Mouse (Mus musculus): ENCODE results near the gene Pak1. TPM values are rescaled to one million over a fixed set of nuclear protein-coding genes. Genes with fewer than 3 reads are reported as not detected.

Gene Pak1
- total and polyA plus RNA-seq, 2 experiments from 2014 or later = 0.79 to 1.2 TPM

DNA sequence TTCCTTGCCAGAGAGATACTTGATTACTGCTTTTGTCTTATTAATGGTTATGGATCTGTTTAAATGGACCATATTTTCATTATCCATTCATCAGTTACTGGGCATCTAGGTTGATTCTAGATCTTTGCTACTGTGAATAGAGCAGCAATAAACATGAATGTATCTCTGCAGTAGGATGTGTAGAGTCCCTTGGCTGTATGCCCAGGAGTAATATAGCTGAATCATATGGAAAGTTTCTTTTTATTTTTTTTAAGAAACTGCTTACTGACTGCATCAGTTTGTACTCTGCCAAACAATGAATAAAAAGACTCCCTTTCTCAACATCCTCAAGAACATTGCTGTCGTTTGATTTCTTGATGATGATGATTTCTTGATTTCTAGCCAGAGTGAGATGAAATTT lies 137.5 kb downstream of the Pak1 start:
- WGBS = 37% methylated on average over 1 of the region's 1 CpGs
- no peaks in the 10 kb centered on the region for H3K27me3 ChIP-seq (ENCODE audit: control insufficient read depth, insufficient read depth, low read length)
- H3K9ac ChIP-seq (replicated peaks; ENCODE audit: low read depth, low read length) = no peak overlapping the region
- no peak overlapping the region for H3K27ac ChIP-seq (ENCODE audit: low read depth)
- no peaks in the 10 kb centered on the region for H3K9me3 ChIP-seq (replicated peaks; ENCODE audit: control insufficient read depth, low read length)
- TF ChIP-seq CTCF (IDR thresholded peaks at IDR 0.05; ENCODE audit: low read depth) (no peak), EP300 (IDR thresholded peaks at IDR 0.05; ENCODE audit: low read depth) (no peak)
- no peak overlapping the region for H3K4me3 ChIP-seq (ENCODE audit: low read depth, low read length)
- DNase-seq (ENCODE audit: low spot score) (no peak), ATAC-seq (ENCODE audit: insufficient read depth, low read depth) (no peak)
- no peaks in the 10 kb centered on the region for H3K4me1 ChIP-seq (ENCODE audit: control insufficient read depth, insufficient read depth)
- no peaks in the 10 kb centered on the region for H3K36me3 ChIP-seq (replicated peaks; ENCODE audit: control insufficient read depth, insufficient read depth, low read length)
- no peak overlapping the region for H3K4me2 ChIP-seq (ENCODE audit: low read depth, low read length)

DNA sequence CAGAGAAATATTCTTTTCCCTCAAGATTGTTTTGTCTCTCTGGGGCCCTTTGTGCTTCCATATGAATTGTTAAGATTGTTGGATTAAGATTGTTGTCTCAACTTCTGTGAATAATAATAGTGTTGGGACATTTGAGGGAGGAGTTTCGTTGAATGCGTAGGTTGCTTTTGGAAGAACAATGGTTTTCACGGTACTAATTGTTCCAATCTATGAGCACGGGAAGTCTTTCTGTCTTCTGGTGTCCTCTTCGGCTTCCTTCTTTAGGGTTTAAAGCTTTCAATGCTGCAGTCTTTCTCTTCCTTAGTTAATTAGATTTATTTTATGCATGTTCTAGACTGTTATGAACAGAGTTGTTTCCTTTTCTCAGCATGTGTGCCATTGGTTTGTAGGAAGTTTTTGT lies 138.6 kb downstream of the Pak1 start:
- Histone ChIP-seq H3K4me2 (ENCODE audit: low read depth, low read length) (no peak overlapping the region), H3K9me3 (replicated peaks; ENCODE audit: control insufficient read depth, low read length) (no peaks in the 10 kb centered on the region), H3K27ac (ENCODE audit: low read depth) (no peak overlapping the region), H3K27me3 (ENCODE audit: control insufficient read depth, insufficient read depth, low read length) (no peaks in the 10 kb centered on the region), H3K9ac (replicated peaks; ENCODE audit: low read depth, low read length) (no peak overlapping the region), H3K4me1 (ENCODE audit: control insufficient read depth, insufficient read depth) (no peaks in the 10 kb centered on the region), H3K36me3 (replicated peaks; ENCODE audit: control insufficient read depth, insufficient read depth, low read length) (no peaks in the 10 kb centered on the region), H3K4me3 (ENCODE audit: low read depth, low read length) (no peak overlapping the region)
- no peak for DNase-seq (ENCODE audit: low spot score)
- WGBS = 76% methylated on average over 5 of the region's 5 CpGs
- ATAC-seq (ENCODE audit: insufficient read depth, low read depth) = no peak
- TF ChIP-seq CTCF (IDR thresholded peaks at IDR 0.05; ENCODE audit: low read depth) (no peak), EP300 (IDR thresholded peaks at IDR 0.05; ENCODE audit: low read depth) (no peak)

DNA sequence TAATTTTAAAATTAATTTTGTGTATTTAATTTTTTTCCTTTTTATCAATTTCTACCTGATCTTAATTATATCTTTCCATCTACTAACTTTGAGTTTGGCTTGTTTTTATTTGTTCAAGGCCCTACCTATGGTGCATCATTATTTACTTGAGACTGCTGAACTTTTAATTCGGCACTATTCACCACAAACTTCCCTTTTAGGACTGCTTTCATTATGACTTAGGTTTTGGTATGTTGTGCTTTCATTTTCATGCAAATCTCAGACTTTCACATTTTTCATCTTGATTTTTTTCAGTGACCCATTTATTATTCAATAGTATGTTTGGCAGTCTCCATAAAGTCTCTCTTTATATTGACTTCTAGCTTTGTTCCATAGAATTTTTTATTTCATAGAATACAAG lies 156.1 kb downstream of the Pak1 start:
- Histone ChIP-seq H3K9ac (replicated peaks; ENCODE audit: low read depth, low read length) (no peak overlapping the region), H3K9me3 (replicated peaks; ENCODE audit: control insufficient read depth, low read length) (no peaks in the 10 kb centered on the region), H3K36me3 (replicated peaks; ENCODE audit: control insufficient read depth, insufficient read depth, low read length) (no peaks in the 10 kb centered on the region), H3K4me3 (ENCODE audit: low read depth, low read length) (no peak overlapping the region), H3K4me1 (ENCODE audit: control insufficient read depth, insufficient read depth) (no peaks in the 10 kb centered on the region), H3K27ac (ENCODE audit: low read depth) (no peak overlapping the region), H3K4me2 (ENCODE audit: low read depth, low read length) (no peak overlapping the region), H3K27me3 (ENCODE audit: control insufficient read depth, insufficient read depth, low read length) (no peaks in the 10 kb centered on the region)
- no peak for ATAC-seq (ENCODE audit: insufficient read depth, low read depth)
- DNase-seq (ENCODE audit: low spot score) = no peak
- TF ChIP-seq EP300 (IDR thresholded peaks at IDR 0.05; ENCODE audit: low read depth) = no peak
- TF ChIP-seq CTCF (IDR thresholded peaks at IDR 0.05; ENCODE audit: low read depth) = no peak
- WGBS = 73% methylated on average over 1 of the region's 1 CpGs

Other genes with a start within 250 kb of the Pak1 start
- 20.5 and 46.8 TPM in 2 replicates for gene Aamdc, start 209.0 kb upstream of the Pak1 start, total RNA-seq (2014; rRNA removed; ENCODE audit: low replicate concordance)
- 78.1 and 80.2 TPM in 2 replicates for gene Aamdc, start 209.0 kb upstream of the Pak1 start, polyA plus RNA-seq (2015; fragmentation: Nextera tagmentation; extraction: Ambion mirVana)
- 7.6 and 14.6 TPM in 2 replicates for gene Rsf1, start 208.7 kb upstream of the Pak1 start, total RNA-seq (2014; rRNA removed; ENCODE audit: low replicate concordance)
- 8.6 and 10.6 TPM in 2 replicates for gene Rsf1, start 208.7 kb upstream of the Pak1 start, polyA plus RNA-seq (2015; fragmentation: Nextera tagmentation; extraction: Ambion mirVana)
- gene Clns1a, start 91.9 kb upstream of the Pak1 start, total RNA-seq (2014; rRNA removed; ENCODE audit: low replicate concordance) = 37.1 and 42.0 TPM in 2 replicates
- 60.5 and 63.7 TPM in 2 replicates for gene Clns1a, start 91.9 kb upstream of the Pak1 start, polyA plus RNA-seq (2015; fragmentation: Nextera tagmentation; extraction: Ambion mirVana)
- 4.8 and 6.2 TPM in 2 replicates for gene Aqp11, start 50.3 kb upstream of the Pak1 start, total RNA-seq (2014; rRNA removed; ENCODE audit: low replicate concordance)
- gene Aqp11, start 50.3 kb upstream of the Pak1 start, polyA plus RNA-seq (2015; fragmentation: Nextera tagmentation; extraction: Ambion mirVana) = 2.0 and 2.9 TPM in 2 replicates
- not detected in 2 replicates for gene Gdpd4, start 131.4 kb downstream of the Pak1 start, total RNA-seq (2014; rRNA removed; ENCODE audit: low replicate concordance)
- gene Gdpd4, start 131.4 kb downstream of the Pak1 start, polyA plus RNA-seq (2015; fragmentation: Nextera tagmentation; extraction: Ambion mirVana) = not detected in 2 replicates